Mouse (Mus musculus): Measurements from ENCODE around the gene A930017K11Rik.

Gene A930017K11Rik

DNA sequence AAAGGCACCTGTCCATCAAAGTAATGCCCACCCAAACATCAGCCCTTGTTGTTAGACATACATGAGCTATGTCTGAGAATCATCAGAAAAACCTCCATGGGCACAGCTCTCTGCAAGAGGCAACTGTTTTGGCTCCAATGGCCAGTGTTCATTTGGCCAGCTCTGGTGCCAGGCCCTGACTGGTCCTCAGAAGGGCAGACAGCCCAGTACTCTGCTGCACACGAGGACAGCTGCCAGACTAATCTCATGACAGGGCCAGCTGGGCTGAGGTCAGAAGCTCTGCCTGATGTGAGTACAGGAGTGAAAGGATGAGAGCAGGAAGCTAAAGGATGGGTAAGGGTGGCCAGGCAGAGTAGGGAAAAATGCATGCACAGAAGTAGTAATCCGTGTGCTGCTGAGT lies 27.0 kb downstream of the A930017K11Rik start:
- DNase-seq (ENCODE audit: low read depth, low spot score) = no peak

GRCm38 (mm10) chr17:25922120-25922519 lies 30.2 kb downstream of the A930017K11Rik start:
- no peak for DNase-seq (ENCODE audit: low read depth, low spot score)

GRCm38 (mm10) chr17:25919786-25920642 lies 32.4 kb downstream of the A930017K11Rik start:
- peak; percentile 100 for DNase-seq (ENCODE audit: low read depth, low spot score)

- DNase-seq (ENCODE audit: low read depth, low spot score) = peak; percentile 72
These were observed 33.1 kb downstream of the A930017K11Rik start, which contains the start of gene Rab40c for GRCm38 (mm10) chr17:25919144-25919785. Gene Rab40c, minus strand, starts transcription at chr17:25919727.

- no peak for DNase-seq (ENCODE audit: low read depth, low spot score)
These were observed 34.2 kb downstream of the A930017K11Rik start for GRCm38 (mm10) chr17:25918037-25918750.

- DNase-seq (ENCODE audit: low read depth, low spot score) = no peak
These were observed 35.3 kb downstream of the A930017K11Rik start for GRCm38 (mm10) chr17:25916931-25917647.

DNA sequence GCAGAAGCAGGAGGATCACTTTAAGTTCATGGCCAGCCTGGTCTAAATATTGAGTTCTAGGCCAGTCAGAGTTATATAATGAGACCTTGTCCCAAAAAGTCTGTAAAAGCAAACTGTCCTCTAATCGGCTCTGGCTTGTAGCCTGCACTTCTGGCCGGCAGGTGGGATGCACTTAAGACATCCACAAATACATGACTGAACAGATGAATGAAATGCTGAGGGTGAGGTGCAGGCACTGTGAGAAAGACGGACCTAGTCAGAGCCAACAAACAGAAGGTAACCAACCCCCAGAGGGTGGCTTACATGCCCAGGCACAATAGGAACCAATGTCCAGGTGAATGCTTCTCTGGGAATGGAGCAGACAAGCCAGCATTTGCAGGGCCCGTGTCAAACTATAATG lies 38.1 kb downstream of the A930017K11Rik start:
- DNase-seq (ENCODE audit: low read depth, low spot score) = no peak

DNA sequence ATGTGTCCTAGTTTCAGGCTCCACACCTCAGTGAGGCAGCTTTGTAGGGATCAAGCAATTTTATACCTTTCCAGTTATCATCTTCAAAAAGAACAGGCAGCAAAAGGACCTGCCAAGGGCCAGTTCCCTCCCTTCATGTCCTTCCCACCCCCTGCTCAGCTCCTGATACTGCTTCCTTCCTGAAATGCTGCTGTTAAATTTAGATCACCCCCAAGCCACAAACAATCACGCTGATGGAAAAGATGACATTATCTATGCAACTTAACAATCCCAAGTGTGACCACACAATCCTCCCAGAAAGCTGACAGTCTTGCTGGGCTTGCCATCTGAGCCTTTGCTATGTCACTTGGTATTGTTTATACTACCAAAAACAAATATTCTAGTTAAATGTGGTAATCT lies 38.5 kb downstream of the A930017K11Rik start:
- no peak for DNase-seq (ENCODE audit: low read depth, low spot score)

DNA sequence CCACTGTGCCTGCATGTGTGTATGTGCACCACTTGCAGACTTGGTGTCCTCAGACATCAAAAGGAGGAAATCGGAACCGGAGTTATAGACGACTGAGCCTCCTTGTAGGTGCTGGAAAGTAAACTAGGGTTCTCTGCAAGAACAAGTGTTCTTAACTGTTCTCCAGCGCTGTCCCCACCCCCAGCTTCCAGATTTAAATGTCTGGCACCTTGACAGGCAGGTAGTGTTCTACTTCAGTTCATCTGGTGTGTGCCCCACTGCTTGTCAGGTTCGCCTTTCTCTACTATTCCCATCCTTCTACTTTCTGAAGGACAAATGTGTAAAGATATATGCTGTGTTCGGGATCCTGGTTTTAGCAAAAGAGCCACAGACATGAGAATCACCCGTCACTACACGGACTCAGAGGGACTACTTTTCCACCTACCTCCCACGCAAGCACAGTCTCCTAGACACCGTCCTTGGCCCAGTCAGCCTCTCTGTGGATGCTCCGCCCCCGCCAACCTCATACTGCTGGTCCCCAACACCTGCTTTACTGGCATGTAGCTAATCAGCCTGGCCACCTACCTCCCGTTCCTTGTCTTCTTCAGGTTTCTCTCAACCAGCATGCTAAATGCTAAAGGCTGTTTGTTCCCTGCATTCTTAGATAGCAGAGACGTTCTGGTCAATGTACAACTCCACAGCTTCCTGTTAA lies 39.0 kb downstream of the A930017K11Rik start:
- DNase-seq (ENCODE audit: low read depth, low spot score) = no peak

- DNase-seq (ENCODE audit: low read depth, low spot score) = no peak
These were observed 40.5 kb downstream of the A930017K11Rik start for GRCm38 (mm10) chr17:25911816-25912215.

DNA sequence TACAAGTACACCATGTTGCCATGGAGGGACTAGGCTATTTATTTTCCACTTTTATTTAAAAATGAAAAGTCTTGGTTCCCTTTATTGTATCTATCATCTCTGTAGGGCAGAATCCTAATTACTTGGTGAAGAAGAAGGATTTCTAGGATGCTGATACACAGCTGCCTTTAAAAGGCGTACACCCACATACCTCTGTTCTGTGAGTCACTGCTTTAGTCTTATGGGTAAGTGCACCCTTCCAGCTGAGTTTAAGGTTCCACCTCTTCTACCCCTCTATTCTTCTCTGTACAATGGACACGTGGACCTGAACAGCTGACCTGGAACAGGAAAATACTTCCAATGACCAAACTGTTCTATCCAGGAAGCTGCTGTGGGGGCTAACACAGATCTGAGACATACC lies 44.7 kb downstream of the A930017K11Rik start:
- no peak for DNase-seq (ENCODE audit: low read depth, low spot score)

GRCm38 (mm10) chr17:25903061-25903460 lies 49.3 kb downstream of the A930017K11Rik start:
- no peak for DNase-seq (ENCODE audit: low read depth, low spot score)

DNA sequence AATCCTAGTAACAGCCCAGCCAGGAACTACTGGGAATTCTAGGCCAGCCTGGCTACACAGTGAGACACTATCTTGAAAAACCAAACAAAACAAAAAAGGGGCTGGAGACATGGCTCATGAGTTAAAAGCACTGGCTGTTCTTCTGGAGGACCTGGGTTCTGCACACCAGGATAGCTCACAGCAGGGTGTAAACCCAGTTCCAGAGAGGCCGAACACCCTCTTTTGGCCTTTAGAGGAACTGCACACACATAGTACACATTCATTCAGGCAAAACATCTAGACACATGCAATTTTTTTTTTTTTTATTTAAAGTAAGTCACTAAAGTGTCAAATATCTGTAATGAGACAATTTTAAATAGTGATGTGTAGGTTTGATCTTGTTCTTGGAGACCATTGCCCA lies 52.2 kb downstream of the A930017K11Rik start:
- no peak for DNase-seq (ENCODE audit: low read depth, low spot score)

Measured in CD4-positive, CD25-positive, alpha-beta regulatory T cell, adult 2 months (primary cell).